Mouse (Mus musculus) lung, postnatal 0 days (tissue): ENCODE measurements around the gene Scrg1.

Experiments
- CTCF ChIP-seq: IDR thresholded peaks from 2 replicates; pipeline ENCODE4 v1.5.1; 2016; ENCODE audit warnings: antibody characterized with exemption, mild to moderate bottlenecking
- EP300 ChIP-seq: IDR thresholded peaks from 2 replicates; pipeline ENCODE4 v1.6.1; 2016; ENCODE audit warnings: antibody characterized with exemption, mild to moderate bottlenecking, control low read depth

DNA sequence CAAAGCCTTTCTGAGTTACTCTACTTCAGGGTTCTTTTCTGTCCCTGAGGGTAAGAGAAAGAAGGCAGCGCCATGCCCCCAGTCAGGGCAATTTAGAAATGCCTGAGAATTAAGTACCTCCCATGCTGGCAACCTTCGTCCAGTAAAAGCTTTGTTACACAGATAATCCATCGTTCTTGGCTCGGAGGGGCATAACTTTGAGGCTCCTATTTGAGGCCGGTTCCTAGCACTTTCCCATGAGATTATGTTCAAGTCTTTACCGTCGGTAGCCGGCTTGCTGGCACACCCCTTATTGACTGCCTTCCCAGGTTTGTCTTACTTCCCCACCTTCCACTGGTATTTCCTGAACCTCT is 42.7 kb downstream of the Scrg1 start:
- no peak for TF ChIP-seq CTCF
- TF ChIP-seq EP300: no peak
